Mouse (Mus musculus) lung, adult 2 months (tissue): ENCODE results near the gene Ddr1.

ENCODE experiments used
- CTCF ChIP-seq: fragments of 200-500 bp; IDR thresholded peaks from 2 replicates; pipeline ENCODE4 v1.5.1; 2011; ENCODE audit warnings: mild to moderate bottlenecking, low read length, control low read depth; ENCODE audit not compliant: insufficient read depth
- POLR2A ChIP-seq: fragments of 200-500 bp; IDR thresholded peaks from 2 replicates; pipeline ENCODE4 v1.6.1; 2011; ENCODE audit warnings: low read depth, mild to moderate bottlenecking, control low read depth, low read length, borderline replicate concordance; ENCODE audit errors: extremely low read depth

DNA sequence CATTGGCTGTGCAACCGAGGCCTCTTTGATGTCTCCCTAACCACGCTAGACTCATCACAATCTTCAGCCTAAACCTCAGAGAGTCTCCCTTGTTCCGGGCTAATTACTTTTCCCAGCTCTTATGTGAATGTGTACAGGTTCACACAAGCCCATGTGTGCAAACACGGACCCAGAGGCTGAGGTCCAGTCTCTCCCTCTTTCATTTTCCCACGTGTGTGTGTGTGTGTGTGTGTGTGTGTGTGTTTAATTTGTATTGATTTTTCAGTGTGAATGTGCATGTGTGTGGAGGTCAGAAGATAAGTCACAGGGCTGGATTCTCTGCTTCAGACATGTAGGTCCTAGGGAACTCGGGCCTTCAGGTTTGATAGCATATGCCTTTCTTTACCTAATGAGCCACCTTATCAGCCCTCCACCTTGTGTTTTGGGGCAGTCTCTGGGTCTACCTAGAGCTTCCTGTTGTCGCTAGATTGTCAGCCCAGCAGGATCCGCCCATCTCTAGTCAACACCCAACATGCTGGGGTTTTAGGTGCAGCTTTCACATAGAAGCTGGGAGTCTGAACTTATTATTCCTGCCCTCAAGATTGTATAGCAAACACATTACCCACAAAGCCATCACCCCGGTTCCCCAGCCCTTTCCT, 37.3 kb upstream of the Ddr1 start:
- no peak for TF ChIP-seq CTCF
- TF ChIP-seq POLR2A, result no peak
